Mouse (Mus musculus): ENCODE results near the gene Slc38a9.

DNA sequence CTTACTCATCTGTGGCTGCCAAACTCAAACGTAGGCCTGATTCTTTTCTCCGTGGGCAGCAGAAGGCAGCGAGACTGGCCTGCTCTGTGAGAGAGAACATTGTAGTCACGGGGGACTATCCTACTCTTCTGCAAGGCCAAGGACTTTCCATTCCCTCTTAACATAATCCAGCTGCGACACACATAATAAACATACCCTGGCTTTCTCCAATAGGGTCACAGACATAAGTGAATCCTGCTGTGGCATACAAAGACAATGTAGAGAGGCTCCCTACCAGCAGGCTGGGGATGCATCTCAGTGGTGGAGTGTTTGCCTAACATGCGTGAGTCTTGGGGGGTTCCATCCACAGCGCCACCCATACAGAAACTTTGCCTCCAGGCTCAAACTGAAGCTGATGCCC lies 124.8 kb downstream of the Slc38a9 start:
- no peak for TF ChIP-seq CTCF (IDR thresholded peaks at IDR 0.05; ENCODE audit: borderline replicate concordance, insufficient read depth, low read length)
- TF ChIP-seq POLR2A (IDR thresholded peaks at IDR 0.05; ENCODE audit: low read depth, low read length): no peak
